In genomic region chr17:44623707-44624106, GRCm38 (mm10) we compare ENCODE assay signal across 22 mouse cellular contexts.
DNase-seq lines count a peak whose midpoint lies in the region; ATAC-seq and TF ChIP-seq lines count a peak whose summit lies in the region.
"Had no signal": no experiment of that assay in that cellular context is flagged by ENCODE, and none has a peak within 500 bp of the region (broad histone marks: within the 10 kb centered on the region; RNA-seq: fewer than 3 reads in every experiment).

No protein-coding gene starts in this region.

- WGBS in heart, embryonic 16.5 days = 60% methylated on average over 2 of the region's 2 CpGs
- WGBS in lung, embryonic 14.5 days = 20% methylated on average over 2 of the region's 2 CpGs
- WGBS in lung, adult 2 months = 20% methylated on average over 2 of the region's 2 CpGs
- 30% methylated on average over 2 of the region's 2 CpGs for WGBS in stomach, embryonic 16.5 days

- no peak for DNase-seq in heart, postnatal 25 days (ENCODE audit: low spot score)
- DNase-seq in lung, embryonic 14.5 days = no peak
- no peak for DNase-seq in lung, adult 2 months
- no peak for DNase-seq in right cerebral cortex, postnatal 10 days (ENCODE audit: low spot score in 2 of 2)
- DNase-seq: adrenal gland, postnatal 14 days; cerebellum, adult 18-20 months; cerebellum, postnatal 36 days; gastrocnemius, postnatal 14 days; layer of hippocampus, postnatal 36 days; left cerebral cortex, postnatal 4 days had no signal

- H3K4me3 ChIP-seq in heart, embryonic 16.5 days (ENCODE audit: low read length) = no peak overlapping the region
- H3K4me3 ChIP-seq in lung, embryonic 14.5 days (ENCODE audit: low read depth, low read length) = no peak overlapping the region
- no peak overlapping the region for H3K4me3 ChIP-seq in lung, adult 2 months (replicated peaks; ENCODE audit: extremely low read depth, low read depth, low read length)
- no peak overlapping the region for H3K4me3 ChIP-seq in stomach, embryonic 16.5 days (replicated peaks; ENCODE audit: low read length)
- H3K4me3 ChIP-seq: heart, embryonic 12.5 days; hindbrain, embryonic 12.5 days; midbrain, embryonic 13.5 days; myocyte; neural tube, embryonic 15.5 days had no signal

- TF ChIP-seq CTCF in lung, embryonic 14.5 days (IDR thresholded peaks at IDR 0.05; ENCODE audit: low read depth) = no peak
- TF ChIP-seq CTCF in lung, adult 2 months (IDR thresholded peaks at IDR 0.05; ENCODE audit: insufficient read depth, low read length) = no peak

- no peaks in the 10 kb centered on the region for H3K4me1 ChIP-seq in heart, embryonic 16.5 days (ENCODE audit: control insufficient read depth, insufficient read depth, low read length)
- peaks cover 7% of the 10 kb centered on the region; the same call in 1 of the 2 replicates for H3K4me1 ChIP-seq in lung, embryonic 14.5 days (ENCODE audit: insufficient read depth)
- peaks cover 6% of the 10 kb centered on the region for H3K4me1 ChIP-seq in lung, adult 2 months (ENCODE audit: control insufficient read depth, insufficient read depth, low read length)
- no peaks in the 10 kb centered on the region for H3K4me1 ChIP-seq in stomach, embryonic 16.5 days (ENCODE audit: control insufficient read depth, insufficient read depth, low read length)
- H3K4me1 ChIP-seq: heart, embryonic 12.5 days; hindbrain, embryonic 12.5 days; midbrain, embryonic 13.5 days; neural tube, embryonic 15.5 days had no signal

- no peak for TF ChIP-seq POLR2A in lung, adult 2 months (IDR thresholded peaks at IDR 0.05; ENCODE audit: borderline replicate concordance, extremely low read depth, low read depth, low read length)

- no peak overlapping the region for H3K27ac ChIP-seq in heart, embryonic 16.5 days (ENCODE audit: low read length)
- peak overlapping the region; percentile 62; the same call in 1 of the 2 replicates for H3K27ac ChIP-seq in lung, embryonic 14.5 days (ENCODE audit: low read depth)
- no peak overlapping the region for H3K27ac ChIP-seq in stomach, embryonic 16.5 days (ENCODE audit: low read length)
- H3K27ac ChIP-seq: hindbrain, embryonic 12.5 days; macrophage; midbrain, embryonic 13.5 days had no signal

- H3K4me2 ChIP-seq in heart, embryonic 16.5 days (ENCODE audit: low read depth, low read length) = 0 out of 2 replicates have a peak overlapping the region, but pooled peaks have one; percentile 10
- H3K4me2 ChIP-seq in lung, embryonic 14.5 days = peak overlapping the region; percentile 43
- peak overlapping the region; percentile 8; the same call in 1 of the 2 replicates for H3K4me2 ChIP-seq in stomach, embryonic 16.5 days (ENCODE audit: low read depth, low read length)
- H3K4me2 ChIP-seq: heart, embryonic 12.5 days; hindbrain, embryonic 12.5 days; midbrain, embryonic 13.5 days; neural tube, embryonic 15.5 days had no signal

- ATAC-seq in heart, embryonic 16.5 days (replicated peaks; ENCODE audit: extremely low read depth, insufficient read depth, low FRiP score) = no peak
- peak; percentile 60; the same call in 1 of the 2 replicates for ATAC-seq in lung, embryonic 14.5 days (ENCODE audit: insufficient read depth)
- ATAC-seq in inflammation-experienced regulatory T-cells, adult 6 months = peak; percentile 28
- no peak for ATAC-seq in stomach, embryonic 16.5 days (ENCODE audit: insufficient read depth, low FRiP score)
- ATAC-seq: activated CD4-positive, CD25-positive, alpha-beta regulatory T cell, adult 4 months; intestine, embryonic 16.5 days; midbrain, embryonic 13.5 days; Patski had no signal

- intact Hi-C loops in heart, postnatal 25 days (cut with DNase I) = no loop called here

- H3K27me3 ChIP-seq in heart, embryonic 16.5 days (ENCODE audit: control insufficient read depth, insufficient read depth, low read length) = no peaks in the 10 kb centered on the region; the same call in 1 of the 2 replicates
- no peaks in the 10 kb centered on the region for H3K27me3 ChIP-seq in lung, embryonic 14.5 days (ENCODE audit: insufficient read depth, low read length)
- H3K27me3 ChIP-seq in stomach, embryonic 16.5 days (ENCODE audit: control insufficient read depth, insufficient read depth, low read length) = no peaks in the 10 kb centered on the region
- H3K27me3 ChIP-seq: heart, embryonic 12.5 days; hindbrain, embryonic 12.5 days; midbrain, embryonic 13.5 days; neural tube, embryonic 15.5 days; Patski had no signal

- H3K36me3 ChIP-seq in heart, embryonic 16.5 days (ENCODE audit: control insufficient read depth, insufficient read depth) = no peaks in the 10 kb centered on the region
- no peaks in the 10 kb centered on the region for H3K36me3 ChIP-seq in lung, embryonic 14.5 days (ENCODE audit: insufficient read depth)
- no peaks in the 10 kb centered on the region for H3K36me3 ChIP-seq in stomach, embryonic 16.5 days (ENCODE audit: control insufficient read depth, insufficient read depth, low read length)
- H3K36me3 ChIP-seq: heart, embryonic 12.5 days; hindbrain, embryonic 12.5 days; midbrain, embryonic 13.5 days; neural tube, embryonic 15.5 days had no signal

- H3K9ac ChIP-seq in heart, embryonic 16.5 days (ENCODE audit: low read length) = no peak overlapping the region
- H3K9ac ChIP-seq in lung, embryonic 14.5 days = no peak overlapping the region
- H3K9ac ChIP-seq in stomach, embryonic 16.5 days (ENCODE audit: low read length) = no peak overlapping the region
- H3K9ac ChIP-seq: heart, embryonic 12.5 days; hindbrain, embryonic 12.5 days; midbrain, embryonic 13.5 days; neural tube, embryonic 15.5 days had no signal

- 0 out of 2 replicates have a peak, but pooled peaks cover 3% of the 10 kb centered on the region for H3K9me3 ChIP-seq in heart, embryonic 16.5 days (replicated peaks; ENCODE audit: control insufficient read depth, low read length)
- no peaks in the 10 kb centered on the region for H3K9me3 ChIP-seq in lung, embryonic 14.5 days (ENCODE audit: low read depth, low read length)
- no peaks in the 10 kb centered on the region for H3K9me3 ChIP-seq in stomach, embryonic 16.5 days (replicated peaks; ENCODE audit: control insufficient read depth, low read length)
- H3K9me3 ChIP-seq: hindbrain, embryonic 12.5 days; midbrain, embryonic 13.5 days; neural tube, embryonic 15.5 days had no signal

Comparison
In these comparisons a context has a peak if more than half of its experiments do, and no peak if none do; other contexts are left out.
1. ATAC-seq: peak in lung, embryonic 14.5 days (single experiment) and inflammation-experienced regulatory T-cells, adult 6 months (single experiment); none in heart, embryonic 16.5 days (single experiment) and stomach, embryonic 16.5 days (single experiment).
2. Peak in every context shown above with its lines, with median percentiles within 50 percentile points of each other: H3K4me2 ChIP-seq.